Mouse (Mus musculus): ENCODE measurements around the gene Pym1. TPM values are rescaled to one million over a fixed set of nuclear protein-coding genes. Genes with fewer than 3 reads are reported as not detected.
"Not testable (repeated sequence)": the region's sequence is repeated elsewhere in the genome, so short reads cannot be mapped to it uniquely, and the experiment has no call there.

The Pym1 gene
- polyA plus RNA-seq, 1 experiment = 38.2 TPM

DNA sequence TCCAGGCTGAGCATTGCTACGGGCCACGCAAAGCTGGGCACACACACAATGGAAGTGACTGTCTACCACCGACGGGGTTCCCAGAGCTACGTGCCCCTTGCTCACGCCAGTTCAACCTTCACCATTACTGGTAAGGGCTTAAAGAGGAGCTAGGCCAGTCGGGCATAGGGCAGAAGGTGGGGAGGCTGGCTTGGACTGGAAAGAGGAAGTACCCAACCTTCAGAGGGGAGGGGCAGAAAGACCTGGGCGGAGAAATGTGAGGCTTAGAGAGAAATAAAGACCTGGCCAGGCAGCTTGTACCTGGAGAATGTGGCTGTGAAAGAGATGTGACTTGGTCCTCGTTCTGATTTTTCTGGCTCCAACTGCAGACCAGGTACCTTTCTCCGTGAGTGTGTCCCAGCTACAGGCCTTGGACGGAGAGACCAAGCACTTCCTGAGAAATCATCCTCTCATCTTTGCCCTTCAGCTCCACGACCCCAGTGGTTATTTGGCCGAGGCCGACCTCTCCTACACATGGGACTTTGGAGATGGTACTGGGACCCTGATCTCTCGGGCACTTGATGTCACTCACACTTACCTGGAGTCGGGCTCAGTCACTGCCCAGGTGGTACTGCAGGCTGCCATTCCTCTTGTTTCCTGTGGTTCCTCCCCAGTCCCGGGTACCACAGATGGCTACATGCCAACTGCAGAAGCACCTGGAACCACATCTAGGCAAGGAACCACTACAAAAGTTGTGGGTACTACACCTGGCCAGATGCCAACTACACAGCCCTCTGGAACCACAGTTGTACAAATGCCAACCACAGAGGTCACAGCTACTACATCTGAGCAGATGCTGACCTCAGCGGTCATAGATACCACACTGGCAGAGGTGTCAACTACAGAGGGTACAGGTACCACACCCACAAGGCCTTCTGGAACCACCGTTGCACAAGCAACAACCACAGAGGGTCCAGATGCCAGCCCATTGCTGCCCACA lies 31.8 kb upstream of the Pym1 start:
- TF ChIP-seq POLR2A (IDR thresholded peaks at IDR 0.05; ENCODE audit: low read depth, low read length) = no peak
- no peak for TF ChIP-seq CTCF (IDR thresholded peaks at IDR 0.05; ENCODE audit: borderline replicate concordance, insufficient read depth, low read length)
- H3K27ac ChIP-seq (ENCODE audit: insufficient read depth, low read length) = no peak overlapping the region
- no peaks in the 10 kb centered on the region for H3K4me1 ChIP-seq (ENCODE audit: control insufficient read depth, insufficient read depth, low read length)
- no peak overlapping the region for H3K4me3 ChIP-seq (ENCODE audit: insufficient read depth, low read length)

DNA sequence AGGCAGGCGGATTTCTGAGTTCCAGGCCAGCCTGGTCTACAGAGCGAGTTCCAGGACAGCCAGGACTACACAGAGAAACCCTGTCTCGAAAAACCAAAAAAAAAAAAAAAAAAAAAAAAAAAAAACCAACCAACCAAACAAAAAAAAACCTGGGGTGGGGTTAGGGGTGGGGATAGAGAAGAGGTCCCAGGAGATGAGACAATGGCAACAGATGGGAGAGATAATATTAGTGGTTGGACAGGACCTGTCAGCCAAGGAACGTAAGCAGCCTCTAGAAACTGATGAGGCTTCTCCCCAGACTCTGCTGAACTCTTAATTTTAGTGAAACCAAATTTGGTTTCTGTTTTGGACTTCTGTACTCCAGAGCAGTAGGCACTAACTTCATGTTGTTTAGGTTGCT lies 22.2 kb upstream of the Pym1 start:
- not testable (repeated sequence) for H3K27ac ChIP-seq (ENCODE audit: insufficient read depth, low read length); H3K4me1 ChIP-seq (ENCODE audit: control insufficient read depth, insufficient read depth, low read length); H3K4me3 ChIP-seq (ENCODE audit: insufficient read depth, low read length)

DNA sequence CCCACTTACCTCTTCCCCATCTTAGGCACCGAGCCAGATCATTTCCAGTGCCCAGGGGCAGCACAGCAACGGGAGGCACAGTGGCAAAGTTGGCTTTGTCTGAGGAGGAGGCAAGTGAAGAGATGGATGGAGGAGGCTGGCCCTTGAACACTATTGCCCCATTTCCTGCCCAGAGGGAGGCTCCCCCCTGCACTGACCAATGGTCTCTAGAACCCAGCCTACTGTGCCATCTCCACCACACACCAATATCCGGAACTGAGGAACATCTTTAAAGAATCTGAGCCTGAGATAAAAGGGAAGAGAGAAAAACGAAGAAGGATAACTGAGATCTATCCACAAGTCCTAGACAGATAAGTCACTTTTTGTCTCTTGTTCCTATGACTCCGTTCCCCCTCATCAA lies 19.6 kb upstream of the Pym1 start:
- Histone ChIP-seq H3K4me1 (ENCODE audit: control insufficient read depth, insufficient read depth, low read length) (no peaks in the 10 kb centered on the region; the same call in 1 of the 2 replicates), H3K27ac (ENCODE audit: insufficient read depth, low read length) (no peak overlapping the region), H3K4me3 (ENCODE audit: insufficient read depth, low read length) (no peak overlapping the region)
- no peak for TF ChIP-seq CTCF (IDR thresholded peaks at IDR 0.05; ENCODE audit: borderline replicate concordance, insufficient read depth, low read length)
- TF ChIP-seq POLR2A (IDR thresholded peaks at IDR 0.05; ENCODE audit: low read depth, low read length) = no peak

DNA sequence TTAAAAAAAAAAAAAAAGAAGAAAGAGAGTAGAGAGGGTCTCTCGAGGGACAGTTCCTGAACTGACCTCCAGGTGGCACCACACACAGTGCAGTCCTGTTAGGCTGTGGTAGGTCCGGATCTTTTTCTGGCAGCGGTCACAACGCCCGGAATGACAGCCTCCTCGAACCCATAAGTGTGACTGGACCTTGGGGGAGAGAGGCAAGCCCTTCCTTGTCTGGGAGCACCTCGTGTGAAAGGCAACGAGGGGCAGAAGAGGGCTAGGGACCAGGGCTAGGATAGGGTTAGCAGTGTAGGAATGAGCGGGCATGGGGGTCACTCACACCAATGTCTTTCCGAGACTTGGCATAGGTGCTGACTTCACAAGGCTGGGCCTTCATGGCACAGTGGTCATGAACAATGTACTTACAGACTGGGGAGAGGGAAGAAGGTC lies 16.7 kb upstream of the Pym1 start:
- H3K4me1 ChIP-seq (ENCODE audit: control insufficient read depth, insufficient read depth, low read length) = no peaks in the 10 kb centered on the region; the same call in 1 of the 2 replicates
- no peak overlapping the region for H3K27ac ChIP-seq (ENCODE audit: insufficient read depth, low read length)
- TF ChIP-seq CTCF (IDR thresholded peaks at IDR 0.05; ENCODE audit: borderline replicate concordance, insufficient read depth, low read length) (peak; percentile 85; the same call in 1 of the 2 replicates), POLR2A (IDR thresholded peaks at IDR 0.05; ENCODE audit: low read depth, low read length) (no peak)
- no peak overlapping the region for H3K4me3 ChIP-seq (ENCODE audit: insufficient read depth, low read length)

DNA sequence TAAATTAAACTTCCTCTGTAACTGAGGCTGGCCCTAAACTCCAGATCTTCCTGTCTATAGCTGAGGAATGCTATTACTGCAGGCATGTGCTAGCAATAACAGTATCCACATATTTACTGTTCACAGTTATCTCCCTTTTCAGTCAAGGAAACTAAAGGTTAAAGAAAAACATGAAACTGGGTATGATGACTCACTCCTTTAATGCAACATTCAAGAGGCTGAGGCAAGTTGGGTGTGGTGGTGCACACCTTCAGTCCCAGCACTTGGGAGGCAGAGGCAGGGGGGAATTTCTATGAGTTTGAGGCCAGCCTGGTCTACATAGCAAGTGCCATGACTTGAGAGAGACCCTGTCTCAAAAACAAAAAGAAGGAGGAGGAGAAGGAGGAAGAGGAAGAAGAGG lies 15.7 kb upstream of the Pym1 start:
- no peak for TF ChIP-seq CTCF (IDR thresholded peaks at IDR 0.05; ENCODE audit: borderline replicate concordance, insufficient read depth, low read length)
- H3K4me1 ChIP-seq (ENCODE audit: control insufficient read depth, insufficient read depth, low read length) = no peaks in the 10 kb centered on the region; the same call in 1 of the 2 replicates
- H3K4me3 ChIP-seq (ENCODE audit: insufficient read depth, low read length) = no peak overlapping the region

DNA sequence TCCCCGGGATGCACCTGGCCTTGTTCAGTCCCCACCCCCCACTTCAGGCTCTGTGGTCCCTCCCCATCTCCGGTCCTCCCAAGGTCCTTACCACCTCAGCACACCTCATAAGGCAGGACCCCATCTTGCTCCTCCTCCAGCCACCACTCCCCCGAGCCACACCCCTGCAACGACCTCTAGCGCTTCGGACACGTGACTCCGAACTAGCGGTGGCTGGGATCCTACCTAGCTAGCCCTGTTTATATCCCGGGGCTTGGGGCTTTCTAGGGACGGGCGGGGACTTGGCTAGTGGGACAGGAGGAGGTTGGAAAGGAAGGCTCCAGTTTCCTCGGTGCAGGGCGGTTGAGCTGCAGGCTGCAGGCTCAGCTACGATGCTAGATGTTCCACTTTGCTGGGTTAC lies 10.3 kb upstream of the Pym1 start:
- Histone ChIP-seq H3K27ac (ENCODE audit: insufficient read depth, low read length) (no peak overlapping the region), H3K4me1 (ENCODE audit: control insufficient read depth, insufficient read depth, low read length) (no peaks in the 10 kb centered on the region), H3K4me3 (ENCODE audit: insufficient read depth, low read length) (no peak overlapping the region)
- TF ChIP-seq CTCF (IDR thresholded peaks at IDR 0.05; ENCODE audit: borderline replicate concordance, insufficient read depth, low read length) (no peak), POLR2A (IDR thresholded peaks at IDR 0.05; ENCODE audit: low read depth, low read length) (no peak)

More for the DNA sequence above, 15.7 kb upstream of the Pym1 start:
- H3K27ac ChIP-seq (ENCODE audit: insufficient read depth, low read length) = no peak overlapping the region

DNA sequence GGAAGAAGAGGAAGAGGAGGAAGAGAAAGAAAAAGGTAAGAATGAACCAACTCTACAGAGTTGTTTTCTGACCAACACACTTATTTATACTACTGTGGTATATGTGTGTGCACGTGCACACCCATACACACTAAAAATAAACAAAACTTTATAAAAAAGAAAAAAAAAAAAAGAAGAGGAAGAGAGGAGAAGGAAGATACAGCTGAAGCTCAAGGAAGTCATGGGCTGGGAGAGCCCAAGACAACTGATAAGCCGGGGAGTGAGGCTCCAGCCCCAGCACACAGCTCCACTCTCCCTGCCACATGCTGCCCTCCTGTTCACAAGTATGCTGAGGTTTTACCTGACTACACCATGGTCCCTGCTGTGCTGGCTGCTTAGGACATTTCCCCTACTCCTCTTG lies 7.4 kb upstream of the Pym1 start:
- no peak overlapping the region for H3K27ac ChIP-seq (ENCODE audit: insufficient read depth, low read length)
- TF ChIP-seq CTCF (IDR thresholded peaks at IDR 0.05; ENCODE audit: borderline replicate concordance, insufficient read depth, low read length) = no peak
- no peak for TF ChIP-seq POLR2A (IDR thresholded peaks at IDR 0.05; ENCODE audit: low read depth, low read length)
- peaks cover 3% of the 10 kb centered on the region; the same call in 1 of the 2 replicates for H3K4me1 ChIP-seq (ENCODE audit: control insufficient read depth, insufficient read depth, low read length)
- no peak overlapping the region for H3K4me3 ChIP-seq (ENCODE audit: insufficient read depth, low read length)

DNA sequence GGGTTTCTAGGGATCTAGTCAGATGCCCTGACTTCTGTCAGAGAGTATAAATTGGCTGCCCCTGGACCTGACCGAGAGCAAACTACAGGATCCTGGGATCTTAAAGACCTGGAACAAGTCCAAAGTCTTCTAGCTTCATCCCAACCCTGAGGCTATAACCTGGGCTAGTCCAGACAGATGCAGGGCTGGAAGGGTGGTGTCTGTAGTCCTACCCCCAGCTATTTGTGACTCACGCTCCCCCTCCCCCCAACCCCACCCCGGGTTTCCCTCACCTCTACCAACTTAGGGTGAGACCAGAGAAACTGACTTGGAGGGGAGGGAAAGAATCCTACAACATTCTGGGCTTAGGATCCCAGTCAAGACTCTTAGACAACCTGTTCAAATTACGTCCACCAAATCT lies 5.1 kb upstream of the Pym1 start:
- peak overlapping the region; percentile 70; the same call in 1 of the 2 replicates for H3K4me3 ChIP-seq (ENCODE audit: insufficient read depth, low read length)
- TF ChIP-seq CTCF (IDR thresholded peaks at IDR 0.05; ENCODE audit: borderline replicate concordance, insufficient read depth, low read length) (no peak), POLR2A (IDR thresholded peaks at IDR 0.05; ENCODE audit: low read depth, low read length) (no peak)

DNA sequence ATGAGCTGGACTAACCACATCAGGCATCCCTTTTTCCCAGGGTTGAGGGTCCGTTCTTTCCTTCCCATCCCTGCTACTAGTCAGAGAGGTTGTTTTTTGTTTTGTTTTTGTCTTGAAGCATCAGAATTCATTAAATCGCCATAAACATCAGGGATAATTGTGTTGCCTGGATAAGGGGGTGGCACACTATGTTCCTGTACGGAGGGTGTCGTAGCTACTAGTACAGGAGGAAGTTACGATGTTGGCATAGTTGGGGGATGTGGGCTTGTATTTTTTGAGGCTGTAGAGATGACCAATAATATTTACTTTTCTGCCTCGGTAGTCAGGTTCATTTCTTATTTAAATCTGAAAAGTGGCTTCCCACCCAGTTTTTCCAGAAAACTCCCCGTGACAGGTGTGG lies 4.5 kb upstream of the Pym1 start:
- Histone ChIP-seq H3K4me3 (ENCODE audit: insufficient read depth, low read length) (peak overlapping the region; percentile 70), H3K27ac (ENCODE audit: insufficient read depth, low read length) (no peak overlapping the region), H3K4me1 (ENCODE audit: control insufficient read depth, insufficient read depth, low read length) (peaks cover 3% of the 10 kb centered on the region; the same call in 1 of the 2 replicates)
- no peak for TF ChIP-seq POLR2A (IDR thresholded peaks at IDR 0.05; ENCODE audit: low read depth, low read length)
- TF ChIP-seq CTCF (IDR thresholded peaks at IDR 0.05; ENCODE audit: borderline replicate concordance, insufficient read depth, low read length) = no peak

More for the DNA sequence above, 5.1 kb upstream of the Pym1 start:
- peaks cover 3% of the 10 kb centered on the region; the same call in 1 of the 2 replicates for H3K4me1 ChIP-seq (ENCODE audit: control insufficient read depth, insufficient read depth, low read length)
- H3K27ac ChIP-seq (ENCODE audit: insufficient read depth, low read length) = no peak overlapping the region

DNA sequence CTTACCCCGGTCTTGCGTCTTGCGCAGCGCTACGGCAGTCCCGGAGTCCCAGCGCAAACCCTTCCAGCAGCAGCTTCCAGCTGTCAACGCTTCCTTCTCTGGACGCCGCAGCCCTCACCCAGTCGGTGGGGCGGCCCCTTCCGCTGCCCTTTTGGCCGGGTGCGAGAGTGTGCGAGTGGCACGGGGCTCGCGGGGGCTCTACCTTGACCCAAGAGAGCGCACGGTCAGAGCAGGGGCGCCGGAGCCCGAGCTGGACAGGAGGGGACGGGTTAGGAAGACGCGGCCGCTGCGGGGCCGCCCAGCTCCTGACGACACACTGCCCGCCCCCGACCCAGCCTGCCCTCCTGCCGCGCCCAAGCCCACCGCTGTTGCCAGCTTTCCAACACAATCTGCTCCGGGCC lies 3.9 kb upstream of the Pym1 start:
- peak; percentile 60; the same call in 1 of the 2 replicates for TF ChIP-seq POLR2A (IDR thresholded peaks at IDR 0.05; ENCODE audit: low read depth, low read length)
- TF ChIP-seq CTCF (IDR thresholded peaks at IDR 0.05; ENCODE audit: borderline replicate concordance, insufficient read depth, low read length) = no peak
- H3K4me3 ChIP-seq (ENCODE audit: insufficient read depth, low read length) = peak overlapping the region; percentile 70
- peak overlapping the region; percentile 16 for H3K27ac ChIP-seq (ENCODE audit: insufficient read depth, low read length)
- peaks cover 3% of the 10 kb centered on the region; the same call in 1 of the 2 replicates for H3K4me1 ChIP-seq (ENCODE audit: control insufficient read depth, insufficient read depth, low read length)

Data from embryonic fibroblast, embryonic 13.5 days (primary cell).